Mouse (Mus musculus) midbrain, embryonic 10.5 days (tissue): ENCODE results near the gene 1700037C18Rik. TPM values are rescaled to one million over a fixed set of nuclear protein-coding genes. Genes with fewer than 3 reads are reported as not detected.

Experiments used
- DNase-seq: peaks from one replicate; pipeline ENCODE4 v3.0.0-alpha.2; 2017; ENCODE audit warnings: low spot score
- H3K27ac ChIP-seq: fragments of 300-500 bp; sonication (generic); replicated peaks from 2 replicates; pipeline ENCODE4 v1.5.1; 2016; ENCODE audit warnings: mild to moderate bottlenecking
- H3K27me3 ChIP-seq: fragments of 300-500 bp; sonication (generic); 2 replicates; pipeline ENCODE4 v1.6.1; 2016; ENCODE audit warnings: low read depth, mild to moderate bottlenecking; ENCODE audit not compliant: poor library complexity, severe bottlenecking
- H3K36me3 ChIP-seq: fragments of 300-500 bp; sonication (generic); 2 replicates; pipeline ENCODE4 v1.6.1; 2016; ENCODE audit warnings: mild to moderate bottlenecking, moderate library complexity
- H3K4me1 ChIP-seq: fragments of 300-500 bp; sonication (generic); 2 replicates; pipeline ENCODE4 v1.6.1; 2016
- H3K4me3 ChIP-seq: fragments of 300-500 bp; sonication (generic); 2 replicates; pipeline ENCODE4 v1.5.1; 2016; ENCODE audit warnings: mild to moderate bottlenecking, moderate library complexity
- H3K9me3 ChIP-seq: fragments of 300-500 bp; sonication (generic); replicated peaks from 2 replicates; pipeline ENCODE4 v1.6.1; 2016; ENCODE audit warnings: mild to moderate bottlenecking
- WGBS: fragments of 180-500 bp; shearing (Covaris S2); methylation state at CpG from one replicate; pipeline ENCODE4 v1.1.7; 2016; 5-methylcytosine and 5-hydroxymethylcytosine counted together
- polyA plus RNA-seq: library from polyadenylated mRNA; unstranded; fragments of >200 nt; fragmentation: Nextera tagmentation; extraction: Ambion mirVana; gene quantifications from 2 replicates; pipeline ENCODE4 v1.2.1, GENCODE M21; 2016

1700037C18Rik gene
- polyA plus RNA-seq, 1 experiment from 2014 or later: 8.5 TPM

DNA sequence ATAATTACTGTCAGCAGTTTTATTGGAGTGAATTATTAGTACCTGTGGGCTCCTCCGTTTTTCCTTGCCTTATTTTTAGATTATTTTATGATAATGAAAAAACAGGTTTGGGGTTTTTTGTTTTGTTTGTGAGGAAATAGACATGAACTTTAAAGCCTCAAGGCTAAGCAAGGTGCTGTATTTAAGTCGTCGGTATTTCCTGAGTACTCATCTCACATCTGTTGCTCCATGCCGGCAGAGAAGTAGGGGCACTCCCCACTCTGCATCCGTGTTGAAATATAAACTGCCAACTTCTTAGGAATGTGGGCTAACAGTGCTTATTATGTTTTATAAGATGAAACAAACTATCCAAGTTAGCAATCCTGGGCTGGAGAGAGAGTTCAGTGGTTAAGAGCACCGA, 12.4 kb downstream of the 1700037C18Rik start:
- Histone ChIP-seq H3K36me3 (peaks cover 64% of the 10 kb centered on the region), H3K4me3 (no peak overlapping the region)

DNA sequence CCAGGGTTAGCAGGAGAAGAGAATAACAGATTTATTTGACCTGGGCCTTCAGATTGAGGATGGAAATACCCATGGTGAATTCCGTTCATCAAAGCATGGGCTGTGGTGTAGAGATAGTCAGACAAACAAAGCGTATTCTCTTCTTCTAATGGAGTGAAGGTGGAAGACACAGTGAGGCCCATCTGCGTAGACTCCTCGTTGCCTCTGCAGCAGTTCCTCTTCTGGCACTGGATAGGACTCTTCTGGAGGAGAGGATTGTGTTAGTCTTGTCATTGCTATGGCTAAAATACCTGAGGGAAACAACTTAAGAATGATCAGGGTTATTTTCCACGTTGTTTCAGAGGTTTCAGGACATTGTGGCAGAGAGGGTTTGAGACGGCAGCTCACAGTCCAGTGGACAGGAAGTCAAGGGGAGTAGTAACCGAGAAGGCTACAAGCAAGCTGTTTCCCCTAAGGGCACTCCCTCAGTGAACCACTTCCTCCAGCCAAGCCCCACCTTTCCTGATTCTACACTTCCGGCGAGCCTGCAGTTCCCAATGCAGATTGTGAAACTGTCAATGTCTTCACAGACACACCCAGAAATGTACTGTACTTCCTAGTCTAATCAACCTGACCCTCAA, 13.2 kb downstream of the 1700037C18Rik start:
- H3K36me3 ChIP-seq: peaks cover 56% of the 10 kb centered on the region
- no peaks in the 10 kb centered on the region for H3K9me3 ChIP-seq
- H3K27ac ChIP-seq: no peak overlapping the region
- WGBS: 85% methylated on average over 9 of the region's 9 CpGs
- no peak for DNase-seq
- no peaks in the 10 kb centered on the region for H3K4me1 ChIP-seq
- no peak overlapping the region for H3K4me3 ChIP-seq
- no peaks in the 10 kb centered on the region for H3K27me3 ChIP-seq

More for the DNA sequence above, 12.4 kb downstream of the 1700037C18Rik start:
- no peak for DNase-seq
- Histone ChIP-seq H3K27ac (no peak overlapping the region), H3K27me3 (no peaks in the 10 kb centered on the region), H3K4me1 (no peaks in the 10 kb centered on the region), H3K9me3 (no peaks in the 10 kb centered on the region)
- 85% methylated on average over 6 of the region's 6 CpGs for WGBS

GRCm38 (mm10) chr16:3893739-3894138, 14.8 kb downstream of the 1700037C18Rik start:
- DNase-seq: no peak
- Histone ChIP-seq H3K27ac (no peak overlapping the region), H3K27me3 (no peaks in the 10 kb centered on the region), H3K4me3 (no peak overlapping the region), H3K4me1 (no peaks in the 10 kb centered on the region), H3K9me3 (no peaks in the 10 kb centered on the region), H3K36me3 (peaks cover 41% of the 10 kb centered on the region)
- 91% methylated on average over 3 of the region's 3 CpGs for WGBS

- Histone ChIP-seq H3K27me3 (no peaks in the 10 kb centered on the region), H3K4me3 (no peak overlapping the region), H3K4me1 (no peaks in the 10 kb centered on the region), H3K36me3 (peaks cover 21% of the 10 kb centered on the region), H3K9me3 (no peaks in the 10 kb centered on the region), H3K27ac (no peak overlapping the region)
- DNase-seq: no peak
- 95% methylated on average over 14 of the region's 14 CpGs for WGBS
These were observed 16.7 kb downstream of the 1700037C18Rik start for GRCm38 (mm10) chr16:3891621-3892295.

DNA sequence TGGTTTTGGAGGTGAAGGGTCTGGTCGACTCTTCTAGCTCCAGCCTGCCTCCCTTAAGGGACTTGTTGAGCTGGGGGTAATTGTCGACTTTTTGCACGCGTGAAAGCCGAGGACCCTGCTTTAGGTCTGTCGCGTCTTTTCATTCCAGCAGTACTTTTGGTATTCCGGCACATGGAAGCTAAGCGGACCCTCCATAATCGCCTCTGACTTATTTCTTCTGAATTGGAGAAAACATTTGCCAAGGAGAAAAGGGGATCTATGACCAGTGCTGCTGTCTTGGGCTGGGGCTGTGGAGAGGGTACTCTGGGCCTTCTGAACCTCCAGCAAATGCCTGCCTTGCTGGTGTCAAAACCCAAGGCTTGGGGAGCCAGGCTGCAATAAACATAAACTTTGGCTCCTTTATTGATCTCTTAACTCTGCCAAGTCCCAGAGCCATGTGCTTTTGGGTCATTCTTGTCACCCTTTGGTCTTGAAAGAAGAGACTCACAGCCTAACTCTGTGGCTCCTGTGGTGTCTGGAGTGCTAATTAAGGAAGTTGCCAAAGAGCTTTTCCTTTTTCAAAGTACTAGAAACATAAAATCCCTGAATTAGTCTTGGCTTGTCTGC, 23.3 kb downstream of the 1700037C18Rik start:
- no peak for DNase-seq
- 0 out of 2 replicates have a peak, but pooled peaks cover 17% of the 10 kb centered on the region for H3K36me3 ChIP-seq
- H3K4me1 ChIP-seq: peaks cover 14% of the 10 kb centered on the region
- WGBS: 5% methylated on average over 10 of the region's 10 CpGs
- H3K27me3 ChIP-seq: no peaks in the 10 kb centered on the region
- peak overlapping the region; percentile 88 for H3K4me3 ChIP-seq
- H3K27ac ChIP-seq: peak overlapping the region; percentile 93
- H3K9me3 ChIP-seq: no peaks in the 10 kb centered on the region; the same call in 1 of the 2 replicates

DNA sequence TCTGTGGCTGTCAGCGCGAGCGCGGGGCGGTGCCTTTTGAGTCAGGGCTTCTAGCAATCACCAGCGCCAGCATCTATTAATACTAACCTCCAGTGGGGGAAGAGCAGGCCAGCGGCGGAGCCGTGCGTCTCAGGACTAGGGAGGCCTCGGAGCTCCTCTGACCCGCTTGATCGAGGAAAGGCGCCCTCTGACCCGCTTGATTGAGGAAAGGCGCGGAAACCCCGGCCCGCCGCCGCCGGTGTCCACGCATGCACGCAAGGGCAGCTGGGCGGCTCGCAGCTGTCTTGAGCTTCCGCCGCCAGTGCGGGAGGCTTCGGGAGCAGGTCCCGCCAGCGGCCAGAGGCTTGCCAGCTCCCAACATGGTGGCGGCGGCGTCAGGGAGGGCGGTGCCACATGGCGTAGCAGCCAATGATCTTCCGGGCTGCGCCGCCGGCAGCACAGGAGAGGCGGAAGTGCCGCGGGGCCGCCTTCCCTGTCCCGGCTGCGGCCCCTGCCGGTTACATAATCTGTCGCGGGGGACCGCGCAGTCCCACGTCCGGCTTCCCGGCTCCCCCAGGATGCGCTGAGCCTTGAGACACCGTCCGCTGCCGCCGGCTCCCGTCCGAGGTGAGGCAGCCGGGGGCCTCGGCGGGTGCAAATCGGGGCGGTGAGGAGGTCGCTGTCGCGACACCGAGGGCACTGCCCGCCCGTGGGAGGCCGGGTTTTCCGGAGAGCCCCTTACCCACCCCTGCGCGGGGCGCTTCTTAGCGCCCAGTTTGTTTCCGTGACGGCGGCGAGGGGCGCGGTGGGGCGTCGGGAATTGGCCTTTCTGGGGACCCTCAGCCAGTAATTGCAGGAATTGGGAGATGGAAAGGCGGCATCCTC, 24.1 kb downstream of the 1700037C18Rik start, which contains the start of the genes Zfp597 and Gm20695:
Gene Zfp597, minus strand, starts transcription at position 361 of the 864 bp plus-strand sequence.
Gene Gm20695, plus strand, starts transcription at position 448 of the 864 bp plus-strand sequence.
- under 1% methylated on average over 88 of the region's 88 CpGs for whole genome bisulfite sequencing
- Histone ChIP-seq H3K4me3 (peak within 1 kb of the TSS; percentile 88), H3K36me3 (peaks cover 19% of the 10 kb centered on the region; the same call in 1 of the 2 replicates), H3K27me3 (no peaks in the 10 kb centered on the region), H3K27ac (peak within 1 kb of the TSS; percentile 93), H3K9me3 (no peaks in the 10 kb centered on the region; the same call in 1 of the 2 replicates), H3K4me1 (peaks cover 14% of the 10 kb centered on the region)
- DNase-seq: peak; percentile 95

- Histone ChIP-seq H3K9me3 (no peaks in the 10 kb centered on the region), H3K36me3 (peaks cover 30% of the 10 kb centered on the region; the same call in 1 of the 2 replicates), H3K27ac (no peak overlapping the region), H3K27me3 (no peaks in the 10 kb centered on the region), H3K4me3 (no peak overlapping the region), H3K4me1 (peaks cover 19% of the 10 kb centered on the region)
- WGBS: 94% methylated on average over 4 of the region's 4 CpGs
- DNase-seq: no peak
These were observed 32.1 kb downstream of the 1700037C18Rik start for GRCm38 (mm10) chr16:3876346-3876745.

DNA sequence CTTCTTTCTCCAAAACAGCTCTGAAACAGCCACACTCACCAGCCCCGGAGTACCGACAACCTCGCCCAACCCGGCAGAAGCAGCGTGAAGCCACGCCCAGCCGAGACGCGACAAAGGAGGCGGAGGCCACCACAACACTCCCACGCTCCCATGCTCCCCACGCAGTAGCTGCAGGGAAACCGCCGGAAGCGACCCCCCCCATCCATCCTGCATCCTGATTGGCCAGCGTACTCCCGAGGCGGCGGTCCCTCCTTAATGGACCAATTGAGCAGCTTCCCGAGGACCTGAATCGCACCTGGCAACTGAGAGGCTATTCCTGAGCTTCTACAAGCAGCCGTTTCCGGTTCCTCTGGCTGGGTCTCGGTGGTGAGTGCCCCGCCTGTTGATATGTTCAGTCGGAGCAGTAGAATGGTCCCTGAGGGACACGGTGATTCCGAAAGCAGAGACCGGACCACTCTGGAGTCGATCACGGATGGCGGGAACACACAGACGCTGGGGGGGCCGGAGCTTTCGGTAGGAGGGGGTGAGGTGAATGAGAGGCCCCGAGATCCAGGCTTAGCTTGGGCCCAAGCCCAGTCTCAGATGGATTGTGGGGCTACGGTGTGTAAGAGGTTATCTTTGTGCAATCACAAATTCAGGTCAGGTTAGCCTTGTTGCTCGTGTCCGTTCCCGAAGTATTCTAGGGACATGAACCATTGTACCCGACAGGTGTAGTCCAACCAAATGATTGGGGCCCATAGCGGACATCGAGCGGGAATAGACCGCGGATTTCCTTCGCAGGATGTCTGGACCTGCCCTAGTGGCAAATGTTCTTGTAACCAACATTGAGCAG, 36.1 kb downstream of the 1700037C18Rik start, which contains the start of gene Naa60:
Gene Naa60, plus strand, starts transcription at position 160 of the 832 bp plus-strand sequence.
- Histone ChIP-seq H3K4me3 (peak within 1 kb of the TSS; percentile 73), H3K9me3 (no peaks in the 10 kb centered on the region), H3K27me3 (no peaks in the 10 kb centered on the region), H3K4me1 (peaks cover 24% of the 10 kb centered on the region), H3K36me3 (peaks cover 26% of the 10 kb centered on the region), H3K27ac (peak within 1 kb of the TSS; percentile 87)
- 5% methylated on average over 47 of the region's 47 CpGs for WGBS
- DNase-seq: peak; percentile 92

- Histone ChIP-seq H3K4me3 (peak overlapping the region; percentile 73), H3K4me1 (peaks cover 24% of the 10 kb centered on the region), H3K27ac (peak overlapping the region; percentile 87), H3K9me3 (no peaks in the 10 kb centered on the region), H3K27me3 (no peaks in the 10 kb centered on the region), H3K36me3 (peaks cover 28% of the 10 kb centered on the region)
- DNase-seq: no peak
- 3% methylated on average over 16 of the region's 16 CpGs for whole genome bisulfite sequencing
These were observed 36.7 kb downstream of the 1700037C18Rik start for GRCm38 (mm10) chr16:3871815-3872214.

DNA sequence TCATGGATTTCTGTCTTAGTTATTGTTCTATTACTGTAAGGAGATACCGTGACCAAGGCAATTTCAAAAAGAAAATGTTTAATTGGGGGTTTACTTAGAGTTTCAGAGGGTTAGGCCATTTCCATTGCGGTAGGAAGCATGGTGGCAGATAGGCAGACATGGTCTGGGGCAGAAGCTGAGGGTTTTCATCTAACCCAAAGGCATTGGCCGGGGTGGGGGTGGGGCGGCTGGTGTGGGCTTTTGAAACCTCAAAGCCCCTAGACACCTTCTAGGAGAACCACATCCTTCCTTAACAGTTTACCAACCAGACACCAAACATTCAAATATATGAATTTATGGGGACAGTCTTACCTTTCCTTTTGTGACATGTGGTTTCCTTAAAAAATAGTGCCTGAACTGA, 49.2 kb downstream of the 1700037C18Rik start:
- no peak for DNase-seq
- 94% methylated on average over 4 of the region's 4 CpGs for WGBS
- H3K27ac ChIP-seq: no peak overlapping the region
- H3K36me3 ChIP-seq: peaks cover 31% of the 10 kb centered on the region
- no peaks in the 10 kb centered on the region; the same call in 1 of the 2 replicates for H3K9me3 ChIP-seq
- no peaks in the 10 kb centered on the region for H3K27me3 ChIP-seq
- no peak overlapping the region for H3K4me3 ChIP-seq
- H3K4me1 ChIP-seq: peaks cover 5% of the 10 kb centered on the region; the same call in 1 of the 2 replicates

- no peaks in the 10 kb centered on the region; the same call in 1 of the 2 replicates for H3K9me3 ChIP-seq
- peaks cover 6% of the 10 kb centered on the region; the same call in 1 of the 2 replicates for H3K4me1 ChIP-seq
- peaks cover 4% of the 10 kb centered on the region for H3K36me3 ChIP-seq
- DNase-seq: no peak
- WGBS: 92% methylated on average over 1 of the region's 1 CpGs
- H3K27ac ChIP-seq: no peak overlapping the region
- H3K4me3 ChIP-seq: no peak overlapping the region
- no peaks in the 10 kb centered on the region for H3K27me3 ChIP-seq
These were observed 52.7 kb downstream of the 1700037C18Rik start for GRCm38 (mm10) chr16:3855776-3856175.
